ENCODE assay signal across 18 mouse cellular contexts in genomic region chr15:32310834-32311233, GRCm38 (mm10).
DNase-seq lines count a peak whose midpoint lies in the region; ATAC-seq lines count a peak whose summit lies in the region.
"Had no signal": no experiment of that assay in that cellular context is flagged by ENCODE, and none has a peak within 500 bp of the region (broad histone marks: within the 10 kb centered on the region; RNA-seq: fewer than 3 reads in every experiment).

No protein-coding gene starts in this region.

- no peaks in the 10 kb centered on the region for H3K9me3 ChIP-seq in midbrain, embryonic 15.5 days
- H3K9me3 ChIP-seq in midbrain, embryonic 16.5 days (replicated peaks; ENCODE audit: control insufficient read depth, low read length, poor library complexity, severe bottlenecking): no peaks in the 10 kb centered on the region
- H3K9me3 ChIP-seq in neural tube, embryonic 13.5 days: no peaks in the 10 kb centered on the region
- H3K9me3 ChIP-seq: embryonic facial prominence, embryonic 10.5 days; embryonic facial prominence, embryonic 12.5 days; forebrain, embryonic 13.5 days; forebrain, embryonic 15.5 days had no signal

- 0 out of 2 replicates have a peak overlapping the region, but pooled peaks have one; percentile 11 for H3K27ac ChIP-seq in midbrain, embryonic 15.5 days
- no peak overlapping the region for H3K27ac ChIP-seq in midbrain, embryonic 16.5 days (ENCODE audit: low read length)
- no peak overlapping the region for H3K27ac ChIP-seq in neural tube, embryonic 13.5 days (replicated peaks)
- H3K27ac ChIP-seq: embryonic facial prominence, embryonic 10.5 days; embryonic facial prominence, embryonic 12.5 days; forebrain, embryonic 13.5 days; forebrain, embryonic 15.5 days had no signal

- no peaks in the 10 kb centered on the region for H3K36me3 ChIP-seq in midbrain, embryonic 15.5 days (replicated peaks)
- no peaks in the 10 kb centered on the region for H3K36me3 ChIP-seq in midbrain, embryonic 16.5 days (ENCODE audit: control insufficient read depth, insufficient read depth, low read length)
- no peaks in the 10 kb centered on the region for H3K36me3 ChIP-seq in neural tube, embryonic 13.5 days
- H3K36me3 ChIP-seq: embryonic facial prominence, embryonic 10.5 days; embryonic facial prominence, embryonic 12.5 days; forebrain, embryonic 15.5 days had no signal

- H3K27me3 ChIP-seq in midbrain, embryonic 15.5 days (replicated peaks): no peaks in the 10 kb centered on the region
- H3K27me3 ChIP-seq in midbrain, embryonic 16.5 days (ENCODE audit: control insufficient read depth, insufficient read depth, low read depth, low read length): no peaks in the 10 kb centered on the region
- H3K27me3 ChIP-seq in neural tube, embryonic 13.5 days: no peaks in the 10 kb centered on the region
- H3K27me3 ChIP-seq: embryonic facial prominence, embryonic 12.5 days; forebrain, embryonic 13.5 days; forebrain, embryonic 15.5 days had no signal

- H3K4me1 ChIP-seq in midbrain, embryonic 15.5 days: no peaks in the 10 kb centered on the region
- no peaks in the 10 kb centered on the region; the same call in 1 of the 2 replicates for H3K4me1 ChIP-seq in midbrain, embryonic 16.5 days (ENCODE audit: control insufficient read depth, insufficient read depth, low read length)
- peaks cover 20% of the 10 kb centered on the region; the same call in 1 of the 2 replicates for H3K4me1 ChIP-seq in neural tube, embryonic 13.5 days (replicated peaks)
- H3K4me1 ChIP-seq: forebrain, embryonic 15.5 days had no signal

- DNase-seq in neural tube, embryonic 10.5 days (ENCODE audit: extremely low spot score, low spot score): no peak
- no peak for DNase-seq in adrenal gland, postnatal 10 days
- DNase-seq: adrenal gland, adult 2 months; adrenal gland, postnatal 14 days; adrenal gland, postnatal 36 days; cerebellum, adult 11-12 months; cerebellum, adult 2 months; cerebellum, adult 9-10 months; cerebellum, postnatal 10 days; cerebellum, postnatal 25 days; forebrain, postnatal 0 days had no signal

- no peak overlapping the region for H3K4me2 ChIP-seq in midbrain, embryonic 15.5 days
- H3K4me2 ChIP-seq in midbrain, embryonic 16.5 days (ENCODE audit: low read length): no peak overlapping the region
- H3K4me2 ChIP-seq in neural tube, embryonic 13.5 days: no peak overlapping the region
- H3K4me2 ChIP-seq: embryonic facial prominence, embryonic 12.5 days; forebrain, embryonic 13.5 days; forebrain, embryonic 15.5 days had no signal

- WGBS in midbrain, embryonic 15.5 days: 79% methylated on average over 8 of the region's 8 CpGs
- 75% methylated on average over 8 of the region's 8 CpGs for WGBS in midbrain, embryonic 16.5 days
- 70% methylated on average over 8 of the region's 8 CpGs for WGBS in neural tube, embryonic 13.5 days

- ATAC-seq in midbrain, embryonic 15.5 days (replicated peaks): no peak
- no peak for ATAC-seq in midbrain, embryonic 16.5 days
- peak; percentile 60; the same call in 1 of the 2 replicates for ATAC-seq in neural tube, embryonic 13.5 days (ENCODE audit: low read depth)
- ATAC-seq: forebrain, embryonic 13.5 days; forebrain, embryonic 15.5 days; forebrain, postnatal 0 days had no signal

- H3K4me3 ChIP-seq in midbrain, embryonic 15.5 days: no peak overlapping the region
- no peak overlapping the region for H3K4me3 ChIP-seq in midbrain, embryonic 16.5 days (ENCODE audit: low read depth, low read length)
- no peak overlapping the region for H3K4me3 ChIP-seq in neural tube, embryonic 13.5 days
- H3K4me3 ChIP-seq: embryonic facial prominence, embryonic 10.5 days; embryonic facial prominence, embryonic 12.5 days; forebrain, embryonic 13.5 days; forebrain, embryonic 15.5 days had no signal

- no peak overlapping the region for H3K9ac ChIP-seq in midbrain, embryonic 15.5 days
- no peak overlapping the region for H3K9ac ChIP-seq in midbrain, embryonic 16.5 days (ENCODE audit: low read depth, low read length)
- H3K9ac ChIP-seq in neural tube, embryonic 13.5 days: no peak overlapping the region
- H3K9ac ChIP-seq: embryonic facial prominence, embryonic 12.5 days; forebrain, embryonic 13.5 days; forebrain, embryonic 15.5 days; forebrain, postnatal 0 days had no signal
